Mouse (Mus musculus) MN1 (cell line): ENCODE results near the gene Apobec3.
A peak's percentile ranks its signal among the peaks of the same experiment; 100 is the strongest.
"Not testable (repeated sequence)": the region's sequence is repeated elsewhere in the genome, so short reads cannot be mapped to it uniquely, and the experiment has no call there.

Experiments used
- DNase-seq: peaks from one replicate; pipeline ENCODE4 v3.0.0-alpha.2; 2016; ENCODE audit warnings: low spot score

Apobec3 gene

GRCm38 (mm10) chr15:79895221-79896079, 4.0 kb downstream of the Apobec3 start:
- DNase-seq: not testable (repeated sequence)

- DNase-seq: no peak
Measured at GRCm38 (mm10) chr15:79896080-79896725, 4.7 kb downstream of the Apobec3 start.

- no peak for DNase-seq
Measured at GRCm38 (mm10) chr15:79898988-79899387, 7.5 kb downstream of the Apobec3 start.

GRCm38 (mm10) chr15:79899828-79900510, 8.5 kb downstream of the Apobec3 start:
- DNase-seq: no peak

- DNase-seq: no peak
Measured at GRCm38 (mm10) chr15:79900751-79901150, 9.3 kb downstream of the Apobec3 start.

GRCm38 (mm10) chr15:79901399-79901798, 9.9 kb downstream of the Apobec3 start:
- no peak for DNase-seq

GRCm38 (mm10) chr15:79903081-79903480, 11.6 kb downstream of the Apobec3 start:
- DNase-seq: not testable (repeated sequence)

- DNase-seq: no peak
Measured at GRCm38 (mm10) chr15:79903963-79904362, 12.5 kb downstream of the Apobec3 start.

GRCm38 (mm10) chr15:79904678-79905077, 13.2 kb downstream of the Apobec3 start:
- DNase-seq: not testable (repeated sequence)

GRCm38 (mm10) chr15:79905211-79905610, 13.8 kb downstream of the Apobec3 start:
- DNase-seq: no peak

- DNase-seq: no peak
Measured at GRCm38 (mm10) chr15:79906855-79907254, 15.4 kb downstream of the Apobec3 start.

- not testable (repeated sequence) for DNase-seq
Measured at GRCm38 (mm10) chr15:79909006-79909405, 17.5 kb downstream of the Apobec3 start.

- DNase-seq: not testable (repeated sequence)
Measured at GRCm38 (mm10) chr15:79910812-79911211, 19.4 kb downstream of the Apobec3 start.

GRCm38 (mm10) chr15:79911339-79911738, 19.9 kb downstream of the Apobec3 start:
- DNase-seq: no peak

- no peak for DNase-seq
Measured at GRCm38 (mm10) chr15:79913761-79914346, 22.4 kb downstream of the Apobec3 start.

GRCm38 (mm10) chr15:79914357-79914756, 22.9 kb downstream of the Apobec3 start:
- DNase-seq: peak; percentile 58

- DNase-seq: no peak
Measured at GRCm38 (mm10) chr15:79916150-79916549, 24.7 kb downstream of the Apobec3 start.

- no peak for DNase-seq
Measured at GRCm38 (mm10) chr15:79917111-79917720, 25.8 kb downstream of the Apobec3 start.

GRCm38 (mm10) chr15:79918485-79918884, 27.0 kb downstream of the Apobec3 start:
- DNase-seq: no peak

GRCm38 (mm10) chr15:79919787-79920186, 28.3 kb downstream of the Apobec3 start:
- DNase-seq: no peak

GRCm38 (mm10) chr15:79926856-79927416, 35.5 kb downstream of the Apobec3 start:
- no peak for DNase-seq
